Mouse (Mus musculus) thymus, postnatal 10 days (tissue): ENCODE measurements at regions not wholly inside any gene's neighbourhood (a gene's known extent, or its start where the extent isn't known, plus 50 kb on each side); places are given as distances from the start of the nearest gene placed in this dataset.
"Not testable (repeated sequence)": the region's sequence is repeated elsewhere in the genome, so short reads cannot be mapped to it uniquely, and the experiment has no call there.

ENCODE experiments used
- DNase-seq, 2 experiments: peaks; one replicate each; pipeline ENCODE4 v3.0.0; 2021; ENCODE audit warnings: low spot score in 2 of 2

DNA sequence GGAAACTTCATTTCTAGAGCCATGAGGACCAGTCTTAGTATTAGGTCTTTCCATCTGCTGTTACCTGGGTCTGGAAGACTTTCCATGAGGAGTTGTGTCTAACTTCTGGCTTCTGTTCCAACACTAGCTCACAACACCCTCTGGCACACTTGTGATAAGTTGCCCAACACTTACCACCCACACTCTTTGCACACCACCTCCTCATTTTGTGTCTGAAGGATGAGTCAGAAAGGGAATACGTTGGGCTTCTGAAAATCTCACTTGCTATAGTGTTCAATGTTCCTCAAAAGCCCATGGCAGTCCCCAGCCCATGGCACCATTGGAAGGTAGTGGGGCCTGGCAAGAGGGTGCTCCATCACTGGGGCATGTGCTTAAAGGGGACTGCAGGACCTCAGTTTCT is 161.5 kb downstream of the Cartpt start:
- DNase-seq = no peak

DNA sequence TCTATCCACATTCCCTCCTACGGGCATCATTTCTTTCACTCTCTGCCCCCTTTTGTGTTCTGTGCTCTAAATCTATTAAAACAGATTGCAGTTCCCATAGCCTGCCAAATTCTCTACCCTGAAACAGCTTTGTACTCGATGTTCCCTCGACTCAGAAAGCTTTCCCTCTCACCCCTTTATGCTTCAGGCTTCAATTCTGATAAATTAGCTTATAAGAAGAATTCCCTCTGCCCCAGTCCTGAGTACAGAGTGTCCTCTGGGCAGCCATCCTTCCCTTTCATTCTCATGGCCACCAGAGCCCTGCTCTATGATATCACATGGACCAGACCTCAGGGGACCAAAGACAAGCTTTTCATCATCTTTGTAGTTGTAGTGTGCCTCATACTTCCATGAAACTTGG is 163.6 kb downstream of the Cartpt start:
- DNase-seq = no peak

DNA sequence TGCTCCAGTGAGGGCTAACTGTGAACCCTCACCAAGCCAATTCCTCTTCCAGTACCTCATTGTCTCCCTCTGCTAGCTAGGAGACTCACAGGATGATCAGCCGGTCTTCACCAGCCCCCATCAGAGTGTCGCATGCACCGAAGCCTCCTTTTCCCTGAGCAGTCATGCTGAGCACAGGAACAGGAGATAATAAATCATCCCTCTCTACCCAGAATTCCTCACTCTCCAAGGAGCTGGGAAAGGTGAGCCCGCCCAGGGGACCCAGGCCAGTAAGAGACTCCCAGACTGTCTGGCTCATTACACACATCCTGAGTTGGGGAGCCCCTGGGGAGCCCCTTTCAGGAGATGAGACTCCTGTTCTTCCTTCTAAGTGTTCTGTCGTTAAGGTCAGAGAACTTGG is 171.7 kb downstream of the Cartpt start:
- DNase-seq = no peak

DNA sequence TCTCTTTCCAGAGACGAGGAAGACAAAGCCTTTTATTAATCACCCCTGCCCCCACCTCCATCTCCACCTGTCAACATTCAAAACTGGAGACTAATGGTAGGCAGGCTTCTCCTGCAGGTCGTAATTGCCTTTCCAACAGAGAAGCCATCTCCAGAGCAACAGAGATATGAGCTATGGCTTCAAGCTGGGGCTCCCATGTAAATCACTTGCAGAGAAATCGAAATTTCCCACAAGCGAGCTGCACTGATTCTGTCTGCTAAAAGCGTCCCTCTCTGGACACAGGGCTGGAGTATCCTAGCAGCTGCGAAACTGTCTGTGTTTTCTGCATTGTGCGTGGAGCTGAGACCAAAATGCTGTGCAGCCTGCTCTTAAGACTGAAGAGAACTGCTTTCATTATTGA is 176.6 kb downstream of the Cartpt start:
- DNase-seq = no peak

DNA sequence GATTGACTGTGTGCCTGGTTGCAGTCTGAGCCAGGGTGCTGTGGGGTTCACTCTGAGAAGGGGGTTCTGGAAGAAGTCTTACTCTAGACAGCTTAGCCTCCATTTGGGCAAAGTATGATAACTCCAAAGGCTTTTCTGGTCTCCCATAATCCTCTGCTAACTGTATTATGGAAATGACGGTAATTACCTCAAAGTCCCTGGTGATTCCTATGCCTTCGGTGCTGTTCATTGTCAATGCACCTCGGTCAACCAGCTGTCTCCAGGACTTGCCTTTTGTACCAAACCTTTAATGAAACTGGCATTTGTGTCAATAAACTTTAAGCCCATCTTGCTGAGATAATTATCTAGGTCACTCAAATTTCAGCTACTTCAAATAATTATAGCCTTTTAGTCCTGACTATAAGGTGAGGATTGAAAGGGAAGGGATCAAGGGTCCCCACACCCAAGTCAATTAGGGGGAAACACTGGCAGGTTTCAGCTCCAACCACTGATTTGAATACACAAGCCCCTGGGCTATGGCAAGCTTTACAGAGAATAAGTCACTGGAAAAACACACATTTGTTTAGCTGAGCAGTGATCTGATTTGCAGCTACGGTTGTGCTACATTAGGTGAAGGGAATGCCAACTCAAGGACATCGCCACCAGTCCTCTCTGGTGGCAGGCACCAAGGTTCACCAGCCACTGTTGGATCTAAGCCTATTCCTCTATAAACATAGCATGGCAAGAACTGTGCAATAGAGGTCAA is 177.5 kb downstream of the Cartpt start:
- no peak for DNase-seq

DNA sequence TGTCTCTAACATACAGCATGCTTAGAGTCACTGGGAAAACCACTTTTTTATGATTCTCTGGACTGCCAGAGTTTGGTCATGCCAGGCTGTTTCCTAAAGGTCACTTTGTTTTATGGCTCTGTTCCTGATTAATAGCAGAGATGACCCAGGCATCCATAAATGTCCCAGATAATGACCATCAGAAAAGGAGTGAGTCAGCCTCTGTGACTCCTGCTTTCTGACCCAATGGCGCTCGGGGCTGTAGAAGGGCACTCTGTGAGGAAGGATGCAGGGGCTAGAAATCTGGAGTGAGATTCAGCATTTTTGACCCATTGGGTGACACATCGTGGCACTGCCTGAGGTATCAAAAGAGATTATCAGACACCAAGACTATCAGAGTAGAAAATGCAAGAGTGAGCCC is 180.3 kb downstream of the Cartpt start:
- no peak for DNase-seq

DNA sequence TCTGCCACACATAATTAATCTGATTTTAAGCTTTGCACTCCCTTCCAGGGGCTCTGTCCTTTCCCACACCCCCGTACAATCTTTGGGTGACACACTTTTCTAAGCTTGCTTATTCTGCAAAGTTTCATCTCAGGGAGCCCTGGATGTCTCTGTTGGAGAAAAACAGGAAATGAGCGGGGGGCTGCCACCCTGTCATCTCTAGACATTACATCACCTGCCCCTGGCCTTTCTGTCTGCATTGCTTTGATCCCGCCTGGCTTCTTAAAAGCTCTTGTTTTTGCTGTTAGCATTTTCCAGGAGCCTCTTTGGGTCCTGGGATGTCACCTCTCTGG is 180.2 kb upstream of the Map1b start:
- no peak for DNase-seq

DNA sequence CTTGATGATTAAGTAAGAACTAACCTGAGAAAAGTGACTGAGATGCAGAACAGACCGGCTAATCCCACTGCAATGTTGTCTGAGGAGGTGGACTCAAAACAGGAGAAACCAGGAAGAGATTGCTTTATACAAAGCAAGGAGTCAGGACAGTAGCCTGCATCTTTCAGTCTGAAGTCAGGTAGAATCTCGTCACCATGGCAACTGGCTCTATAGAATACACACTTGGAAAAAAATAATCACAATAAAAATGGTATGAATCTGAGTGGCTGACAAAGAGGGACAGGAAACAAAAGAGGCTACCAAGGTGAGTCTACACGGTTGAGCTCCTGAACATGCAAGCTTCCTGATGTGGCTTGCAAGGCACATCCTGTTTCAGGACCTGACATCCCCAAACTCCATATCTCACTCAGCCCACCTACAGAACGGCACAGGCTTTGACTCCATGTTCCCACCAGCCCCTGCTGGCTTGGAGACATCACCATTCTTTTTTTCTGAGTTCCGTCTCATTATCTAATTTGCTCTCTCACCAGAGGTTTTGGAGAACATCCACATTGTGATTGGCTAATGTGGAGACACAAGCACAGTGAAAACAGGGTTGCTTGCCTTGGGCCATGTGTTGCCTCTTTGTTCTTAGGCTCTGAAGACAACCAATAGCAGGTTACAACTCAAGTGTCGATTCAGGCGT is 179.7 kb upstream of the Map1b start:
- DNase-seq = no peak

DNA sequence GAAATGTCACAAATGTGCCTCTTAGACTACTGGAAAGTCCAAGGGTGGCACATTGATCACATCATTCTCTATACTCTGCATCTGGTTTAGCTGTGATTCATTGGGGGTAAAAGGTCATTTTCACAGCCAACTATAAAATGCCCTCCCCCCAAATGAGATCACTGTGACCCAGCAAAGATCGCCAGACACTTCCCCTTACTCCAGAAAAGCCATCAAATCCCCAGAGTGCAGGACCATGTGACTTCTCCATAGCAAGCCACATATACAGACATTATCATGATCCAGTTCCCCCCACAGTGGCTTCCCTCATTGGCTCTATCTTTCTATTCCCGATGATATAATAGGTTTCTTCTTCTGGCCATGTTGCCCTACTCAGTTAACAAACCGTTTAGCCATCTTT is 163.6 kb upstream of the Map1b start:
- DNase-seq = no peak

DNA sequence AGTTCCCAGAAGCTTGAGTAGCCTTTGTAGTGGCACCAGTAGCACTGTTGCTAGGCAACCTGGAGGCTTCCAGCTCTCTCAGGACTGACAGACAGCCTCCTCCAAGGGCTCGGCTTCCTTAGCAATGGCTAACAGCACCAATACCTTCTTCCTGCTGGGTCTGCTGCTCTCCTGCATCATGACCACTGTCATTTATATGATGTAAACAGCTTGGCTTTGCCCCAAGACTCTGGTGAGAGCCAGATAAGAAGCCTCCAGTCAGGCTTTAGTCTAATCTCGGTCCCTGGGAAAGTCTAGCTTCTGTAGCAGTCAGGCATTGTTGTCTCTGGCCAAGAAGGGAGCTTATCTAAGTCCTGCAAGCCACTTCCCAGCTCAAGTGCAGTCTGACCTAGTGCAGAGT is 163.1 kb upstream of the Map1b start:
- no peak for DNase-seq

DNA sequence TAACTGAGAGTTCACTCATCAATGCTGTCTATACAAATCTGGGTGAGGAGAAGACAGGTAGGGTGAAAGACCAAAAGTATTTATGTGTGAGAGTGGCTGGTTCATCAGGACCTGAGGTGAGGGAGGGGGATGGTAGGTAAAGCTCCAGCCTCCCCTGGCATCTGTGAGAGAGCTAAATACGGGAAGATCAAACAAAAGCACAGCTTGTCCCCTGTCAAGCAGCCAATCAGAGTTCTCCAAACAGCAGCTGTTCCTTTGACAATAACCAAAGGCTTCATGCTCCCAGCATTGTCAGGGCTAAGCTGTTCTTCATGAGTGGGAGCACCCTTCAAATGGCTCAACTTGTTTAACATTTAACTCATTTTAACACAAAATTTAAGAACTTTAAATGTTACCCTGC is 160.1 kb upstream of the Map1b start:
- no peak for DNase-seq

DNA sequence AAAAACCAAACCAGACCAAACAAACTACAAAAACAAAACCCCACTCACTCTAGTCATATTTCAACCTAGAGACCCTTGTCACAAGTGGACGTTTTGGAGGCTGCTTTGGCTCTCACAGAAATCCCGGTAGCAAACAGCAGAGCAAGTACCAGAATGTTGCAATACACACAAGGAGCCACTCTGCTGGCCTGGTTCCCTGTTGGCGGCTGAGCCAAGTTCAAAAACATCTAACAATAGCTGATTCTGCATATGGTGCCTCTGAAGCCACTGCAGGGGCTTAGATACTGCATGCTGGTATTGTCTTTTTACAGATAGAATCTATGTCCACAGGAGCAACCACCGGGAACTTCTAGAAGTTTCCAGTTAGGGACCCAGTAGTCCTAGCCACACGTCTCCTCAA is 159.6 kb upstream of the Map1b start:
- DNase-seq = no peak

DNA sequence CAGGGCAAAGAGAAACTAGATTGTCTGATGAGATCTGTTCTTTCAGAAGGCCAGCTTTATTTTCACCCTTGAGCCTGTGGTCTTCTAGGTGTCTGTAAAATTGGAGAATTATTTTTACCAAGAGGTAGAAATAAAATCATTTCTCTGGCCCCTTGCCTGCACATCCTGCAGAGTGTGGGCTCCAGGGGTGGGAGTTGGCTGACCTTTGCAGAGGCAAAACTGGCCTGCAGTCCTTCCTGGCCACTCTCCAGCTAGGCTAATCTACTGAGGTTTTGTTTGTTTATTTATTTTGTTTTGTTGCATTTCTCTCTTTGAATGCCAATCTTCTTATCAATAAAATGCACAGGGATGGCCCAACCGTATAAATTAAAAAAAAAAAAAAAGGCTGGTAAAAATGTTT is 156.4 kb upstream of the Map1b start:
- no peak for DNase-seq

DNA sequence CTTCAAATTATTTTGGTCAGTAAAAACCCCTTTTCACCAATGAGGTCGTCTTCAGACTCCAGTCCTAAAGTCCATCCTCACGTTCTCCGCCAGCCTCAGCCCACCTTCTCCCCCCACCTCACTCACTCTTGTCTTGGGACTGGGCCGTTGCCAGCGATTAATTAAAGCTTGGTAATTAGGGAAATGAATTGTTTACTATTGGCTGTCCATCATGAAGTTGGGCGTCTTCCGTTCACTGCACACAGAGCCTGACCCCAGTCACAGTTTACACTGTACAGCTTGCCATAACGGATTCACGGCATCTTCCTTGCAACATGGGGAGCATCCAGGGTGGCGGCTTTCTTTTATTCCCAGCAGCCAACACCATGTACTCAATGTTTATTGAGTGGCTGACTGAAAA is 155.4 kb upstream of the Map1b start:
- no peak for DNase-seq

DNA sequence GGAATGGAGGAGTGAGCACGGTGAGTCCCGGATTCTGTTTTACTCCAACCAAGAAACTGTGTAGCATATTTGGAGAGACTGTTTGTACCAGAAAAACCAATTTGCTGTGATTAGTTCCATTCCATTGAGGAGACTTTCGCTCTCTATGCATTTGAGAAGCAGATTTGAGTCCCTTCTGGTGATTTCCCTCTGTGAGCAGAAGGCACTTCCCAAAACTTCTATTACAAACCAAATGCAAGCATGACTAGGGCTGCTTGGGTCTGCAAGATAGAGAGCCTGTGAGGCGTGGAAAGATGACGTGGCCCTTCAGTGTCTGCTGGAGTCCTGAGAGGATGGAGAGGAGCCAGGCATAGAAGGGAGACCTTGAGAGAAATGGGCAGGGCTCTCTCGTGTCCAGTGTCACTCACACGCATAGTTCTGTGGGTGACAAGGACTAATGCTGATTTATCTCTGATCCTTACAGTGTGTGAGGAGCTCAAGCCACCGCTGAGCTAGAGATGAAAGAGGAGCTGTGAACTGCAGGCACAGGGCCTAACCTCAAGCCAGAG is 153.7 kb upstream of the Map1b start:
- no peak for DNase-seq

DNA sequence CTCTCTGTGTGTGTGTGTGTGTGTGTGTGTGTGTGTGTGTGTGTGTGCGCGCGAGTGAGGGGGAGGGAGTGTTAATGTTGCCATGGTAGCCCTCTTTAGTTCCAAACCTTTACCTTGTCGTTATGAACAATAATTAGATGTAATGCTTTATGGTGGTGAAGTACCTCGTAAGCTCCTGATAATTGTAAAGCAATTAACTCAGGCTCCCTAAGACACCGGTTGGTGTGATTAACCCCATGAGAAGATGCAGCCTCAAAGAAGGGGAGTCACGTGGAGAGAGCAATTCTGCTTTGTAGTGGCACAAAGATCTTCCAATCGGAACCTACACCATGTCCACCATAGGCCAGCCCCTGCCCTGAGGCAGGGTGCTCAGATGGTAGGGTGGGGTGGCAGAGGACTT is 152.3 kb upstream of the Map1b start:
- no peak for DNase-seq

DNA sequence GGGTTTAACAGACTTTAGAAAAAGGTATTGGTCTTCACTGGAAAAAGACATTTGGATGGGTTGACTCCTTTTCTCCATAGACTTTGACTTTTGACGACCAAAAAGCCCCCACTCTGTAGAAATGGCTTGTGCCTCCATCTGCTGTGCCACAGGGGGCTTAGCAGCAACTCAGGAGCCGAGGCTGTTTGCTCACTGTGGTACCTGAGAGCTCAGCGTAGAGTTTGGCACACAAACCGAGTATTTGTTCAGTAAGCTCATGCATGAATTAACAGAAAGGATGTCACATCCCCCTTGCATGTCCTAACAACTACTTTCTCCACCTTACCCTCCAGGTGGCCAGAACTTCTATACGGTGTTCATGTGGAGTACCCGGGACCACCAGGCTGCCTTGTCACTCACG is 149.7 kb upstream of the Map1b start:
- DNase-seq = no peak

DNA sequence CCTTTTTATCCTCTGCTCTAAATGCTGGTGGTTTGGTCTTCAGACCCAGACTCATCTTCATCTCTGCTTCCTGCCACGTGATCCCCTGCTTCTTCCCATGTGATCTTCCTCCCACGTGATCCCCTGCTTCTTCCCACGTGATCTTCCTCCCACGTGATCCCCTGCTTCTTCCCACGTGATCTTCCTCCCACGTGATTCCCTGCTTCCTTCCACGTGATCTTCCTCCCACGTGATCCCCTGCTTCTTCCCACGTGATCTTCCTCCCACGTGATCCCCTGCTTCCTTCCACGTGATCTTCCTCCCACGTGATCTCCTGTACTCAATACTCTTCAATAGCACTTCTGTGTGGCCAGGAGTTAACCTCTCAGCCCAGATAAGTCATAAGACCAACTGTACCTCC is 147.1 kb upstream of the Map1b start:
- DNase-seq = not testable (repeated sequence)

DNA sequence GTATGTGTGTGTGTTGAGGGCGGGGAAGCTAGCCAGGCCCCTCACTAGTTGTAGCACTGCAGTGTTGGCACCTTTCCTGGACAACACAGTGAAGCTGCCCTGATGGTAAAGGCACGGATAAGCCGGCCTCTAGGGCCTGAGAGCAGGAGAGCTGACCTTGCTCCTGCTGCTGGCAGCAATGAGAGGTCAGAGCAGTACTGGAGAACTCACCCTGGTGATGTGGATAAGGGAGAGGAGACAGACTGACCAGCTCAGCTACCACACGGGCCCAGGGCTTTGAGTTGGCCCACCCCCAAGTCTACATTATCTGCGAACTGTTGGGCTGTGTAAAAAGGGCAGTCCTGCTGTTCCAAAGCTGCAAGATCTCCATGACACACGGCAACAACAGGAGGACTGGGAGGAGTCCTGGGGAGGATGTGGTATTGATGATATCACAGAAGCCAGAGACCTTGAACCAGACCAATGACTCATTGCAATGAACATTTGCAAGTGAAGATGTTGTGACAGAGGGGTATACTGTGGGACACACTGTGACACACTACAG is 131.4 kb upstream of the Map1b start:
- no peak for DNase-seq

DNA sequence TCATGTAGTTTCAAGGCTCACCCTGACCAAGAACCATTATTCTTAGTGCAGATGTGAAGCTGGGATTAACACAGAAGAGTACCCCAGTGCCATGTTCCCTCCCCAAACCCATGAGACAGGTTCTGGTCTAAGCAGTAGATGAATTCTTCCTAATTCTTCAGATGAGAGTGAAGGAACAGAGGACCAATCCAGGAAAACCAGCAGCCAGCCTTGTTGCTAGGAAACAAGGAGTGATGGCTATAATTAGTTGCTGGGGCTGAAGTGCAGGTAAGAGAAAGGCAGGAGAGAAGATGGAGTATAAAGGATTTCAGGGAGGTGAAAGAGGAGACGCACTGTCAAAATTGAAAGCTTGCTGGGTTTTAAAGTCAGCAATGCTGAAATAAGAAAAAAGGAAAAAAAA is 128.4 kb upstream of the Map1b start:
- no peak for DNase-seq

DNA sequence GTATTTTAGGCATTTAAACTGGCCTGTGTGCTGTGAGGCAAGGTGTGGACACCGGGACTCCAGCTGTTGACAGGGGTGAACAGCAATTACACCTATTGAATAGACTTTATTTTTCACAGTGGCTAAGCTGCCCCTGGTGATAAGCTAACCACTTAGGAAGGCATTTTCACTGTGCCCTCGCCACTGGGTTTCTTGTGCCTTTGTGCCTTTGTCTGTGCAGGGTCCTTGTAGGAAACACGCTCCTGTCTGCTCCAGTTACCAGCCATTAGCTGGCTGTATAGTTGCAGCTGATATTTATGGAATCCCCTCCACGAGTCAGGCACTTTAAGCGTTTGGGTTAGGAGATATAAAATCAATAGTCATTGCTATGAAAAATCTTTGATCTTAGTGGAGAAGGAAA is 126.5 kb upstream of the Map1b start:
- no peak for DNase-seq

DNA sequence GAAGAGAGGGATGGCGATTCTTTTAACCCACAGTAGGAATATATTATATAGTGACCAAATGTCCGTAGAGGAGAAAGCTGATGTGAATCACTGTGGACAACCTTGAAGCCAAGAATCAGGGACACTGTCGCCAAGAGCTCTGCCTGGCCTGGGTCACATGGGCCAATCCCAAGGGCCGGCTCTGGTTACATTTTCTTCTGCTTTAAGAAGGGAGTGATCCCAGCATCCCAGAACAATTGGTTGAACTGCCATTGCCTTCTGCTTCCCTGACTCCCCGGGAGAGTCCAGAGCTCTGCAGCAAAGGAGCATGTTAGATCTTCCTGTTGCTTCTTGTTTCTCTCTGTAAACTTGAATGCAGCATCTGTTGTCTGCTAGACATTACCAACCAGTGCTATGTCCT is 126.0 kb upstream of the Map1b start:
- DNase-seq = no peak

DNA sequence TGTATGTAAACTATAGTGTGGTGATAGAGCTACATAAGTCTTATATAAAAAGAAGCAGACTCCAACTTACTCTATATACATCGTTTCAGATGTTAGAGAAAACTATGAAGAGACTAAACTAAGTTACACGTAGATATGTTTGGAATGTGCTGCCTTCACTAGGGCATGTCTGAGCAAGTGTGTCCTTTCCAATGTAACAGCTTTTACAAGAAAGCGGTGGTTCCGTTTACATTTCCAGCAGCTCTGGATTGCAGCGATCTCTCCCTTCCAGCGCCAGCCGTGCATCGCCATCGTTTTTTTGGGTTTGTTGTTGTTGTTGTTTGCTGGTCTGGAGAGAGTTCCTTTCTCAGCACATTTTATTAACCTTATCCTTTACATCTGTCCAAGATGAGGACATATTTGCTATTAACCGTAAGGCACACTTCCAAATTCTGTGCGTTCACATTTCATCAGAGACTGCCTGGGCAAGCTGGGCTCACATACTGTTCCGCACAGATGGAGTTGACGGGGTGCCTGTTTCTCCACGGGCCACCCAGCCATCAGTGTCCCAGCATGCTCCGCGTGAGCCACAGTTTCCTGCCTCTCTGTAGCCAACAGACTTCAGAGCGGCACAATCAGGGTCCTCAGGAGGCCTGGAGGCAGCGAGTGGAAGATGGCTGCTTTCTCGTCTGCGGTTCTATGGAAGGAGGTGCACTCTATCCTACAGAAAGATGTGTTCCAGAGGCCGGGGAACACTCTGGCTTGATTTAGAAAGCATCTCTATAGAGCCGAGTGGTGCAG is 125.2 kb upstream of the Map1b start:
- DNase-seq = no peak
